8 mouse cellular contexts compared by ENCODE assay signal in the genomic region with DNA sequence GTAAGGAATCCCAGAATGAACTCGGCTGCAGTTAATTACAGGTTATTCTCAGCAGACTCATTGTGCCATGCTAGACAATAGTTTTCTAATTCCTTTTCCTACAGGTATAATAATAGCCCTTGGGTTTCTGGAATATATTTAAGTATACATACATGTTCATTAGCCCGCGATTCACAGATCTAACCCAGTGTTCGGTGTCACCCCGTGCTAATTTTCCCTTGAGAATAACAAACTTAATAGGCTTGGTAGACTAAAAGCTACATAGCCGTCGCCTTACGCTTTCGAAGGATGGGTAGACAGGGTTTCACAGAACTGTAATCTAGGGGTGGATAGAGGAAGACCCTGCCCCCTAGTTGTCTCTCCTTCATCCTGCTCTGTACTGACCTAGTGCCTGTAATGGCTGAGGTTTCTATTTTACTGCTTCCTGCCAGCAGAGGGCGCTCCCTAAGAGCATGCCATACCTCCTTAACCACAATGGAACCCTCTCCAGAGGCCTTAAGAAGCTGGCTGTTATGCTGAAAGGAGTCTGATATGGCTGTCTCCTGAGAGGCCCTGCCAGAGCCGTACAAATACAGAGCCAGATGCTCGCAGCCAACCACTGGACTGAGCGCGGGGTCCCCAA. TPM values are rescaled to one million over a fixed set of nuclear protein-coding genes. Genes with fewer than 3 reads are reported as not detected.
DNase-seq lines count a peak whose midpoint lies in the region; ATAC-seq and TF ChIP-seq lines count a peak whose summit lies in the region.

No protein-coding gene starts in this region.

- no peak overlapping the region for H3K27ac ChIP-seq in heart, embryonic 11.5 days (ENCODE audit: low read depth, low read length)
- H3K27ac ChIP-seq in kidney, embryonic 15.5 days = no peak overlapping the region

- no peak for TF ChIP-seq POLR2A in brain, embryonic 14.5 days (IDR thresholded peaks at IDR 0.05; ENCODE audit: borderline replicate concordance, extremely low read depth, insufficient read depth, insufficient read length, poor library complexity, severe bottlenecking)

- H3K4me3 ChIP-seq in heart, embryonic 11.5 days (ENCODE audit: low read depth, low read length) = no peak overlapping the region
- no peak overlapping the region for H3K4me3 ChIP-seq in kidney, embryonic 15.5 days (replicated peaks)

- no peak overlapping the region for H3K4me2 ChIP-seq in heart, embryonic 11.5 days
- H3K4me2 ChIP-seq in kidney, embryonic 15.5 days = no peak overlapping the region

- no peaks in the 10 kb centered on the region for H3K9me3 ChIP-seq in heart, embryonic 11.5 days (replicated peaks; ENCODE audit: control insufficient read depth, low read length)
- H3K9me3 ChIP-seq in kidney, embryonic 15.5 days (replicated peaks) = no peaks in the 10 kb centered on the region

- H3K9ac ChIP-seq in heart, embryonic 11.5 days (ENCODE audit: low read depth, low read length) = no peak overlapping the region
- H3K9ac ChIP-seq in kidney, embryonic 15.5 days = no peak overlapping the region

- WGBS in heart, embryonic 11.5 days (ENCODE audit: insufficient replicate concordance) = 56% methylated on average over 14 of the region's 14 CpGs
- WGBS in kidney, embryonic 15.5 days = 60% methylated on average over 14 of the region's 14 CpGs

- DNase-seq in brain, embryonic 14.5 days (ENCODE audit: low read depth) = peak; percentile 93
- peak; percentile 73 for DNase-seq in liver
- peak; percentile 88 for DNase-seq in naive thymus-derived CD4-positive, alpha-beta T cell, adult 2 months (ENCODE audit: low read depth)
- peak; percentile 67 for DNase-seq in splenic B cell, adult 2 months (ENCODE audit: low read depth, low spot score)

- H3K36me3 ChIP-seq in heart, embryonic 11.5 days (ENCODE audit: control insufficient read depth, insufficient read depth, low read length) = no peaks in the 10 kb centered on the region
- no peaks in the 10 kb centered on the region for H3K36me3 ChIP-seq in kidney, embryonic 15.5 days
- no peaks in the 10 kb centered on the region for H3K36me3 ChIP-seq in splenic B cell, adult 2 months (ENCODE audit: control insufficient read depth, insufficient read depth, low read length, poor library complexity, severe bottlenecking)

- TF ChIP-seq CTCF in brain, embryonic 14.5 days (IDR thresholded peaks at IDR 0.05; ENCODE audit: borderline replicate concordance, extremely low read depth, insufficient read depth, insufficient read length) = peak; percentile 86

- no peaks in the 10 kb centered on the region for H3K4me1 ChIP-seq in heart, embryonic 11.5 days (ENCODE audit: control insufficient read depth, insufficient read depth, low read length)
- peaks cover 11% of the 10 kb centered on the region; the same call in 1 of the 2 replicates for H3K4me1 ChIP-seq in kidney, embryonic 15.5 days

- H3K27me3 ChIP-seq in heart, embryonic 11.5 days (ENCODE audit: control insufficient read depth, insufficient read depth, low read length) = no peaks in the 10 kb centered on the region
- no peaks in the 10 kb centered on the region for H3K27me3 ChIP-seq in kidney, embryonic 15.5 days
- H3K27me3 ChIP-seq in splenic B cell, adult 2 months (ENCODE audit: control insufficient read depth, insufficient read depth, low read length, poor library complexity, severe bottlenecking) = no peaks in the 10 kb centered on the region

- peak; percentile 74 for ATAC-seq in CD4-positive, CD25-positive, alpha-beta regulatory T cell, adult 4 months
- ATAC-seq in erythroblast, adult 5-6 weeks (replicated peaks; ENCODE audit: low FRiP score, poor library complexity, severe bottlenecking) = peak; percentile 77
- ATAC-seq in heart, embryonic 11.5 days (replicated peaks; ENCODE audit: insufficient number of reproducible peaks, low FRiP score, low TSS enrichment) = 0 out of 2 replicates have a peak, but pooled peaks have one; percentile 10
- peak; percentile 66; the same call in 1 of the 2 replicates for ATAC-seq in kidney, embryonic 15.5 days (replicated peaks; ENCODE audit: low FRiP score)

RNA-seq across cellular contexts. Expression of gene Spp2, which starts 49.8 kb away (rescaled TPM):
- polyA plus RNA-seq in CD4-positive, CD25-positive, alpha-beta regulatory T cell, adult 4 months (2017; shearing (Covaris generic)) = not detected
- polyA plus RNA-seq in brain, embryonic 14.5 days (2012; rRNA removed) = 0.42 and 0.54 TPM in 2 replicates
- total RNA-seq in erythroblast, adult 5-6 weeks (2015; ENCODE audit: low replicate concordance) = not detected in 2 replicates
- not detected in 2 replicates for total RNA-seq in erythroblast, adult 5-6 weeks (2017; ENCODE audit: low replicate concordance)
- 0.66 and 1.6 TPM in 2 replicates for polyA plus RNA-seq in heart, embryonic 11.5 days (2014; fragmentation: Nextera tagmentation; extraction: Ambion mirVana)
- polyA plus RNA-seq in kidney, embryonic 15.5 days (2015; fragmentation: Nextera tagmentation; extraction: Ambion mirVana) = 56.5 and 62.0 TPM in 2 replicates

RNA-seq across cellular contexts. Expression of gene Glrp1, which starts 53.3 kb away (rescaled TPM):
- not detected for polyA plus RNA-seq in CD4-positive, CD25-positive, alpha-beta regulatory T cell, adult 4 months (2017; shearing (Covaris generic))
- polyA plus RNA-seq in brain, embryonic 14.5 days (2012; rRNA removed) = 0.04 TPM in 1 of 2 replicates, not detected in the other
- 0.42 TPM in 1 of 2 replicates, not detected in the other for total RNA-seq in erythroblast, adult 5-6 weeks (2015; ENCODE audit: low replicate concordance)
- not detected in 2 replicates for total RNA-seq in erythroblast, adult 5-6 weeks (2017; ENCODE audit: low replicate concordance)
- 0.10 TPM in 1 of 2 replicates, not detected in the other for polyA plus RNA-seq in heart, embryonic 11.5 days (2014; fragmentation: Nextera tagmentation; extraction: Ambion mirVana)
- not detected in 2 replicates for polyA plus RNA-seq in kidney, embryonic 15.5 days (2015; fragmentation: Nextera tagmentation; extraction: Ambion mirVana)

Comparison
In these comparisons a context has a peak if more than half of its experiments do, and no peak if none do; other contexts are left out.
1. ATAC-seq: peak in every context shown above with its lines; median percentile 77 in erythroblast, adult 5-6 weeks; 74 in CD4-positive, CD25-positive, alpha-beta regulatory T cell, adult 4 months; 66 in kidney, embryonic 15.5 days; 10 in heart, embryonic 11.5 days.
2. RNA of gene Spp2, which starts 49.8 kb away (polyA plus RNA-seq): 56.5 to 62.0 TPM in kidney, embryonic 15.5 days; 0.66 to 1.6 TPM in heart, embryonic 11.5 days, 0.42 to 0.54 TPM in brain, embryonic 14.5 days and not detected in CD4-positive, CD25-positive, alpha-beta regulatory T cell, adult 4 months; every median in the first group is over 10 times any median in the second.
3. Peak in every context shown above with its lines, with median percentiles within 50 percentile points of each other: DNase-seq.